Mouse (Mus musculus) myocyte (in vitro differentiated cells): ENCODE measurements around the gene Ugt1a2.

Source experiments
- CEBPB ChIP-seq: IDR thresholded peaks from 2 replicates; pipeline ENCODE4 v1.6.1; 2011; ENCODE audit warnings: mild to moderate bottlenecking, moderate library complexity; ENCODE audit not compliant: poor library complexity, insufficient read depth, severe bottlenecking
- MAX ChIP-seq: IDR thresholded peaks from one replicate; pipeline ENCODE4 v1.6.1; 2011; ENCODE audit warnings: low read depth, mild to moderate bottlenecking, control low read depth
- POLR2A ChIP-seq: IDR thresholded peaks from one replicate; pipeline ENCODE4 v1.6.1; 2011; ENCODE audit warnings: low read depth, mild to moderate bottlenecking, control low read depth, moderate library complexity; ENCODE audit not compliant: insufficient read length
- POLR2AphosphoS2 ChIP-seq: IDR thresholded peaks from one replicate; pipeline ENCODE4 v1.6.1; 2011; ENCODE audit warnings: low read depth, control low read depth; ENCODE audit not compliant: insufficient read length

GRCm38 (mm10) chr1:88192136-88192535 lies 8.3 kb upstream of the Ugt1a2 start:
- TF ChIP-seq POLR2A (no peak), POLR2AphosphoS2 (no peak), CEBPB (no peak), MAX (no peak)
